Mouse (Mus musculus): Measurements from ENCODE around the gene Rhot2.

Rhot2 gene

DNA sequence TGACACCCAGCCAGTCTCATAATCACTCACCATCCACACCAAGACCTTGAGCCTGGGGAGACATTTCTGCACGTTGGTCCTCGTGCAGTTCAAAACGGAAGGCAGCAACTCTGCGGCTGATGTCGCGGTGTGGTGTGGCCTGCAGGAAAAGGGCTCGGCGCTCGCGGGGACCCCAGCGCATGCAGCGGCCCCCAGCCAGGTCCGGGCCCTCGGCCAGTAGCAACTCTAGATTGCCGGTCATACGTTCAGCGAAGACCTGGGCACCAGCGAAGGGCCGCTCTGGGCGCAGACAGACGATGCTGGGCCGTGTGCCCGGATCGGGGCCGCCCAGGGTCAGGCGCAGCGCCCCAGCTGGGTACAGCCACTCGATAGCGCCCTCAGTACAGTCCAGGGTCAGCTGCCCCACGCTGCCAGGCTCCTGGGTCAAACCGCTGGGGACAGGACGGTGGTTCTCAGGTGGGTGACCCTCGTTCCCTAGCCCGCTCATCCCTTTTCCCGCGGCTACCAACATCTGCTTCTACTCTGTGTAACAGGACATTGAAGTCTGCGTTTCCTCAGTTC is 48.4 kb downstream of the Rhot2 start:
- DNase-seq (ENCODE audit: low spot score) = no peak

- DNase-seq (ENCODE audit: low spot score) = peak; percentile 86
Observed at GRCm38 (mm10) chr17:25795609-25796092, 49.0 kb downstream of the Rhot2 start, which contains the start of gene AC134908.4. Gene AC134908.4, minus strand, starts transcription at chr17:25795659.

DNA sequence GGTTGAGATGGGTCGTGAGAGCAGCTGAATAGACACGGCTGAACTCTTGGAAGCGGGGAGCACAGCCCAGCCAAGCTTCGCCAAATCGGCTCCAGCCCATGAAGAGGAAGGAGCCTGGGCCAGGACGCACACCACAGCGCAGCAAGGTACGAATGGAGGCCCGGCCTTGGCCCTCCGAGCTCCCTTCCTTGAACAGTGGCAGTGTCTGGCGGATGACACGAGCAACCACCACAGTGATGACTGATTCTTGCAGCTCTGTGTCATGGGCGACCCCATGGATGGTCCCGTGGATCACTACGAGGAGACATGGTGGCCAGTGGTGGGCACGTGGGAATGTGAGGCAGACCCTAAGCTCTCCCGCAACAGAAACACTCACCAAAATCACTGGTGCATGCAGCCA is 49.7 kb downstream of the Rhot2 start:
- DNase-seq (ENCODE audit: low spot score) = no peak

DNA sequence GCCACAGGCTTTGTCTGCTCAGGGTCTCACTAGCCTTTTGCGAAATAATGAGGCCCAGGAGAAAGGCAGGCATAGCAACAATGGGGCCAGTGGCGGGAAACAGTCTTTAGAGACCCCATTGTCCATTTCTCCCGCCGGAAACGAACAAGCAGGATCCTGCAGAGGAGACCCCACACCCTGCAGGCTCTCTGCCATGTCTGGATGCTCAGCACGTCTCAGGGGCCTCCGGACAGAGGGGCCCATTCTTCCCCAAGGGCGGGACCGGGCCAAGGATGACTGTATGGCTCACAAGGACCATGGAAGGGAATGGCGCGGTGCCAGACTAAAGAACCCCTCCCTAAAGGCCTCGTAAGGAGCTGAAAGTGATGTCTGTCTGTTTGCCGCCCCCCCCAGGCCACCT is 50.5 kb downstream of the Rhot2 start:
- no peak for DNase-seq (ENCODE audit: low spot score)

DNA sequence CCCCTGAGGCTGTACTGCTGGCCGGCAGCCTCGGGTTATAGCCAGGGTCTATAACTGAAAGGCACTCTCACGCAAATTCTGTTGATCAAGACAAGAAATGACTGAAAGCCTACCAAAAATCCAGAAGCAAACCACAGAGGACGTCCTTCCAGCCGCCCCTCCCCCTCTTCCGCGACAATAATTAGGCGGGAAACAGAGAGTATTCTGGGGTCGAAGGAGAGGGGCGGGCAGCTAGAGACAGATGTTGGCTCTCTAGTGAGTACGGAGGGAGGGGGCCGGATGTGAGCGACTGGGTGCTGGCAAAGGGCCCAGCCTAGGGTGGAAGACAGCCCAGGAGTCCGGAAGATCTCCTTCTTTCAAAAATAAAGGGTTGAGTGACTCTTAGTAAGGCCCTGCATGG is 52.0 kb downstream of the Rhot2 start, which contains the start of gene Fam173a:
Fam173a (minus strand) TSS at position 287 of the 400 bp plus-strand sequence.
- DNase-seq (ENCODE audit: low spot score) = peak; percentile 73

GRCm38 (mm10) chr17:25791843-25792527 is 52.7 kb downstream of the Rhot2 start:
- DNase-seq (ENCODE audit: low spot score) = peak; percentile 86

DNA sequence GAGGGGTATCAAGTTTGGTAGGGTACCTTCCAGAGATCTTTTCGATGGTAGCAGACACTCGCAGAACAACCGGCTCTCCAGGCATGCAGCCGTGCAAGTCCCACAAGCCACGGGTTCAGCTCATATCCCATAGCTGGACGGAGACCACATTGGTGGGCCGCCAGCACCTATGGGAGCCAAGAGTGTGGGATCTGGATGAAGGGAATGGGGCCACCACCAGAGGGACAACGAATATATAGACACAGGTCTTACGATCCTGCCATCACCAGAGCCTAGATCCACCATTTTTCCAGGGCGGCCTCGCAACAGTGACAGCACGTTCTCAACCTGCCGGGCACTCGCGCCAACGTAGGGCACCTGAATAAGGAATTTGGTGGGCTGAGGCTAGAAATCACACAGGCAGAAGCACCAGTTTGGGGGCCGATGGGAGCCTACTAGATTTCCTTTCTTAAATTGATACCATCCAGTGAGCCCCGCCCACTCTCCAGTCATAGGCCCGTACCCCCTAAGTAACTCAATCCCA is 53.3 kb downstream of the Rhot2 start:
- DNase-seq (ENCODE audit: low spot score) = peak; percentile 32
